In genomic region chr3:80787116-80787744, GRCm38 (mm10) we compare ENCODE assay signal across 29 mouse cellular contexts. TPM values are rescaled to one million over a fixed set of nuclear protein-coding genes. Genes with fewer than 3 reads are reported as not detected.
DNase-seq lines count a peak whose midpoint lies in the region; ATAC-seq and TF ChIP-seq lines count a peak whose summit lies in the region.
"Had no signal": no experiment of that assay in that cellular context is flagged by ENCODE, and none has a peak within 500 bp of the region (broad histone marks: within the 10 kb centered on the region; RNA-seq: fewer than 3 reads in every experiment).

No protein-coding gene starts in this region.

- H3K27me3 ChIP-seq in midbrain, embryonic 11.5 days (ENCODE audit: control insufficient read depth, insufficient read depth, low read length) = no peaks in the 10 kb centered on the region
- H3K27me3 ChIP-seq in midbrain, embryonic 16.5 days (ENCODE audit: control insufficient read depth, insufficient read depth, low read depth, low read length) = no peaks in the 10 kb centered on the region
- H3K27me3 ChIP-seq in intestine, embryonic 15.5 days (replicated peaks) = no peaks in the 10 kb centered on the region
- H3K27me3 ChIP-seq in intestine, postnatal 0 days (replicated peaks; ENCODE audit: control insufficient read depth, insufficient read depth, low read length) = no peaks in the 10 kb centered on the region
- H3K27me3 ChIP-seq: embryonic facial prominence, embryonic 13.5 days; forebrain, embryonic 13.5 days; heart, embryonic 12.5 days; heart, embryonic 15.5 days had no signal

- H3K36me3 ChIP-seq in midbrain, embryonic 11.5 days (ENCODE audit: control insufficient read depth, insufficient read depth, low read length) = no peaks in the 10 kb centered on the region
- H3K36me3 ChIP-seq in midbrain, embryonic 16.5 days (ENCODE audit: control insufficient read depth, insufficient read depth, low read length) = no peaks in the 10 kb centered on the region
- no peaks in the 10 kb centered on the region for H3K36me3 ChIP-seq in intestine, embryonic 15.5 days
- H3K36me3 ChIP-seq in intestine, postnatal 0 days (ENCODE audit: control insufficient read depth, insufficient read depth) = no peaks in the 10 kb centered on the region
- H3K36me3 ChIP-seq: embryonic facial prominence, embryonic 10.5 days; embryonic facial prominence, embryonic 13.5 days; heart, embryonic 12.5 days; heart, embryonic 15.5 days; hindbrain, embryonic 10.5 days had no signal

- no peaks in the 10 kb centered on the region for H3K4me1 ChIP-seq in midbrain, embryonic 11.5 days (ENCODE audit: control insufficient read depth, insufficient read depth, low read length)
- peaks cover 13% of the 10 kb centered on the region for H3K4me1 ChIP-seq in midbrain, embryonic 16.5 days (ENCODE audit: control insufficient read depth, insufficient read depth, low read length)
- H3K4me1 ChIP-seq in intestine, embryonic 15.5 days (replicated peaks) = no peaks in the 10 kb centered on the region
- H3K4me1 ChIP-seq in intestine, postnatal 0 days (replicated peaks; ENCODE audit: control insufficient read depth, insufficient read depth, low read length) = no peaks in the 10 kb centered on the region; the same call in 1 of the 2 replicates
- H3K4me1 ChIP-seq: embryonic facial prominence, embryonic 10.5 days; embryonic facial prominence, embryonic 13.5 days; forebrain, embryonic 13.5 days; heart, embryonic 12.5 days; heart, embryonic 15.5 days; hindbrain, embryonic 10.5 days had no signal

- H3K4me3 ChIP-seq in midbrain, embryonic 11.5 days (ENCODE audit: low read depth, low read length) = no peak overlapping the region
- no peak overlapping the region for H3K4me3 ChIP-seq in midbrain, embryonic 16.5 days (ENCODE audit: low read depth, low read length)
- H3K4me3 ChIP-seq in intestine, embryonic 15.5 days (replicated peaks) = no peak overlapping the region
- H3K4me3 ChIP-seq in intestine, postnatal 0 days (ENCODE audit: low read depth, low read length) = no peak overlapping the region
- H3K4me3 ChIP-seq in gastrocnemius, adult 2 months = no peak overlapping the region
- H3K4me3 ChIP-seq: embryonic facial prominence, embryonic 10.5 days; embryonic facial prominence, embryonic 13.5 days; erythroblast, embryonic 14.5 days; forebrain, embryonic 13.5 days; heart, embryonic 12.5 days; heart, embryonic 15.5 days; hindbrain, embryonic 10.5 days had no signal

- intact Hi-C loops in gastrocnemius, adult 2 months (cut with DNase I) = no loop called here

- WGBS in midbrain, embryonic 11.5 days = 92% methylated on average over 3 of the region's 3 CpGs
- WGBS in midbrain, embryonic 16.5 days = 79% methylated on average over 3 of the region's 3 CpGs
- 53% methylated on average over 3 of the region's 3 CpGs for WGBS in intestine, embryonic 15.5 days
- WGBS in intestine, postnatal 0 days = 38% methylated on average over 3 of the region's 3 CpGs

- no peak for TF ChIP-seq CTCF in intestine, postnatal 0 days (IDR thresholded peaks at IDR 0.05; ENCODE audit: low read depth)
- TF ChIP-seq CTCF in gastrocnemius, adult 2 months (IDR thresholded peaks at IDR 0.05) = no peak

- DNase-seq in midbrain, embryonic 11.5 days (ENCODE audit: low spot score, missing footprints) = peak; percentile 19
- DNase-seq in gastrocnemius, adult 2 months = no peak
- no peak for DNase-seq in spleen, postnatal 4 days (ENCODE audit: low spot score in 2 of 2)
- DNase-seq: adrenal gland, adult 8-10 months; adrenal gland, postnatal 25 days; cerebellum, adult 11-12 months; cerebellum, adult 8-10 months; cerebellum, postnatal 10 days; cerebellum, postnatal 36 days; embryo, embryonic 11 days; gastrocnemius, postnatal 14 days; heart, adult 18-20 months; heart, postnatal 10 days; heart, postnatal 36 days had no signal

- H3K27ac ChIP-seq in midbrain, embryonic 11.5 days (ENCODE audit: low read depth, low read length) = no peak overlapping the region
- no peak overlapping the region for H3K27ac ChIP-seq in midbrain, embryonic 16.5 days (ENCODE audit: low read length)
- H3K27ac ChIP-seq in intestine, embryonic 15.5 days = no peak overlapping the region
- no peak overlapping the region for H3K27ac ChIP-seq in intestine, postnatal 0 days (ENCODE audit: low read depth, low read length)
- no peak overlapping the region for H3K27ac ChIP-seq in gastrocnemius, adult 2 months
- H3K27ac ChIP-seq: embryonic facial prominence, embryonic 10.5 days; embryonic facial prominence, embryonic 13.5 days; forebrain, embryonic 13.5 days; heart, embryonic 15.5 days; hindbrain, embryonic 10.5 days; hindbrain, embryonic 14.5 days had no signal

- H3K9me3 ChIP-seq in midbrain, embryonic 11.5 days (ENCODE audit: control insufficient read depth, low read length) = no peaks in the 10 kb centered on the region
- no peaks in the 10 kb centered on the region for H3K9me3 ChIP-seq in midbrain, embryonic 16.5 days (replicated peaks; ENCODE audit: control insufficient read depth, low read length, poor library complexity, severe bottlenecking)
- H3K9me3 ChIP-seq in intestine, embryonic 15.5 days = no peaks in the 10 kb centered on the region
- H3K9me3 ChIP-seq in intestine, postnatal 0 days (ENCODE audit: control insufficient read depth) = no peaks in the 10 kb centered on the region
- H3K9me3 ChIP-seq: embryonic facial prominence, embryonic 10.5 days; embryonic facial prominence, embryonic 13.5 days; forebrain, embryonic 13.5 days; heart, embryonic 12.5 days; heart, embryonic 15.5 days; hindbrain, embryonic 10.5 days had no signal

- H3K4me2 ChIP-seq in midbrain, embryonic 11.5 days = no peak overlapping the region
- H3K4me2 ChIP-seq in midbrain, embryonic 16.5 days (ENCODE audit: low read length) = no peak overlapping the region
- H3K4me2 ChIP-seq in intestine, embryonic 15.5 days (replicated peaks) = no peak overlapping the region
- peak overlapping the region; percentile 17; the same call in 1 of the 2 replicates for H3K4me2 ChIP-seq in intestine, postnatal 0 days (replicated peaks; ENCODE audit: low read depth)
- H3K4me2 ChIP-seq: embryonic facial prominence, embryonic 13.5 days; forebrain, embryonic 13.5 days; heart, embryonic 12.5 days; heart, embryonic 15.5 days; hindbrain, embryonic 14.5 days had no signal

- H3K9ac ChIP-seq in midbrain, embryonic 11.5 days (ENCODE audit: low read length) = no peak overlapping the region
- no peak overlapping the region for H3K9ac ChIP-seq in midbrain, embryonic 16.5 days (ENCODE audit: low read depth, low read length)
- no peak overlapping the region for H3K9ac ChIP-seq in intestine, embryonic 15.5 days
- no peak overlapping the region for H3K9ac ChIP-seq in intestine, postnatal 0 days (ENCODE audit: low read depth, low read length)
- H3K9ac ChIP-seq: embryonic facial prominence, embryonic 13.5 days; forebrain, embryonic 13.5 days; heart, embryonic 12.5 days; heart, embryonic 15.5 days; hindbrain, embryonic 14.5 days had no signal

- ATAC-seq in midbrain, embryonic 11.5 days (ENCODE audit: low FRiP score) = no peak
- ATAC-seq in midbrain, embryonic 16.5 days = no peak
- ATAC-seq in intestine, embryonic 15.5 days = peak; percentile 89
- ATAC-seq in intestine, postnatal 0 days = peak; percentile 94
- ATAC-seq: CD4-positive, CD25-positive, alpha-beta regulatory T cell, adult 4 months; forebrain, embryonic 13.5 days; forebrain, embryonic 16.5 days had no signal

RNA-seq across cellular contexts. Expression of gene Gria2, which starts 15.4 kb away (rescaled TPM):
- polyA plus RNA-seq in midbrain, embryonic 11.5 days (2014; fragmentation: Nextera tagmentation; extraction: Ambion mirVana) = 12.0 and 13.9 TPM in 2 replicates
- polyA plus RNA-seq in midbrain, embryonic 16.5 days (2015; fragmentation: Nextera tagmentation; extraction: Ambion mirVana) = 241 and 261 TPM in 2 replicates
- polyA plus RNA-seq in intestine, embryonic 15.5 days (2015; fragmentation: Nextera tagmentation; extraction: Ambion mirVana) = 2.4 TPM in 2 replicates
- polyA plus RNA-seq in intestine, postnatal 0 days (2015; fragmentation: Nextera tagmentation; extraction: Ambion mirVana) = 0.76 and 0.93 TPM in 2 replicates
- under 1 TPM in 1 of 2 experiments, not detected in 1; 0.06 TPM for total RNA-seq in gastrocnemius, adult 2 months (2021)
- total RNA-seq: MEL had no signal
- polyA plus RNA-seq: C2C12; CD4-positive, CD25-positive, alpha-beta regulatory T cell, adult 4 months; erythroblast, embryonic 14.5 days had no signal

Comparison
In these comparisons a context has a peak if more than half of its experiments do, and no peak if none do; other contexts are left out.
1. RNA of gene Gria2, which starts 15.4 kb away (polyA plus RNA-seq): 241 to 261 TPM in midbrain, embryonic 16.5 days; 12.0 to 13.9 TPM in midbrain, embryonic 11.5 days, 2.4 TPM in intestine, embryonic 15.5 days and 0.76 to 0.93 TPM in intestine, postnatal 0 days; every median in the first group is over 10 times any median in the second.
2. ATAC-seq: peak in intestine, embryonic 15.5 days (single experiment) and intestine, postnatal 0 days (single experiment); none in midbrain, embryonic 11.5 days (single experiment) and midbrain, embryonic 16.5 days (single experiment).